Mouse (Mus musculus) MEL (cell line): ENCODE results near the gene Zfp553.

Experiments
- CTCF ChIP-seq, 3 experiments: IDR thresholded peaks in 2 of 3; conservative IDR thresholded peaks in 1 of 3; 2 replicates each; pipeline ENCODE4 v1.5.1; 2011 to 2012; ENCODE audit warnings: low read length in 3 of 3, low read depth in 2 of 3, mild to moderate bottlenecking in 2 of 3, improper control_type of control experiment in 1 of 3, inconsistent platforms in 1 of 3, mixed read lengths in 1 of 3, moderate library complexity in 1 of 3; ENCODE audit not compliant: control insufficient read depth in 1 of 3, insufficient read depth in 1 of 3, poor library complexity in 1 of 3, severe bottlenecking in 1 of 3
- GABPA ChIP-seq: IDR thresholded peaks from 2 replicates; pipeline ENCODE4 v1.6.1; 2012; ENCODE audit warnings: low read depth, mild to moderate bottlenecking, inconsistent platforms, low read length, improper control_type of control experiment, moderate library complexity
- GATA1 ChIP-seq: IDR thresholded peaks from 2 replicates; pipeline ENCODE4 v1.6.1; 2011; ENCODE audit warnings: low read depth, low read length, improper control_type of control experiment
- HCFC1 ChIP-seq: IDR thresholded peaks from 2 replicates; pipeline ENCODE4 v1.6.1; 2012; ENCODE audit warnings: low read depth, mild to moderate bottlenecking, inconsistent platforms, low read length, improper control_type of control experiment, moderate library complexity
- MAFK ChIP-seq: IDR thresholded peaks from 2 replicates; pipeline ENCODE4 v1.6.1; 2011; ENCODE audit warnings: low read depth, mild to moderate bottlenecking, low read length, improper control_type of control experiment, borderline replicate concordance
- POLR2A ChIP-seq, 2 experiments: IDR thresholded peaks; 2 replicates each; pipeline ENCODE4 v1.6.1; 2011 to 2012; ENCODE audit warnings: low read length in 2 of 2, mild to moderate bottlenecking in 2 of 2, control low read depth in 1 of 2, improper control_type of control experiment in 1 of 2, low read depth in 1 of 2, moderate library complexity in 1 of 2; ENCODE audit not compliant: control insufficient read depth in 1 of 2, insufficient read depth in 1 of 2, poor library complexity in 1 of 2
- TCF12 ChIP-seq: IDR thresholded peaks from 2 replicates; pipeline ENCODE4 v1.6.1; 2014; ENCODE audit warnings: low read depth, mild to moderate bottlenecking, inconsistent platforms, low read length, improper control_type of control experiment, moderate library complexity
- UBTF ChIP-seq: IDR thresholded peaks from 2 replicates; pipeline ENCODE4 v1.6.1; 2012; ENCODE audit warnings: low read depth, mild to moderate bottlenecking, inconsistent platforms, low read length, improper control_type of control experiment, moderate library complexity, borderline replicate concordance; ENCODE audit not compliant: insufficient read depth
- ZKSCAN1 ChIP-seq: IDR thresholded peaks from 2 replicates; pipeline ENCODE4 v1.6.1; 2012; ENCODE audit warnings: low read depth, mild to moderate bottlenecking, inconsistent platforms, low read length, improper control_type of control experiment, moderate library complexity

DNA sequence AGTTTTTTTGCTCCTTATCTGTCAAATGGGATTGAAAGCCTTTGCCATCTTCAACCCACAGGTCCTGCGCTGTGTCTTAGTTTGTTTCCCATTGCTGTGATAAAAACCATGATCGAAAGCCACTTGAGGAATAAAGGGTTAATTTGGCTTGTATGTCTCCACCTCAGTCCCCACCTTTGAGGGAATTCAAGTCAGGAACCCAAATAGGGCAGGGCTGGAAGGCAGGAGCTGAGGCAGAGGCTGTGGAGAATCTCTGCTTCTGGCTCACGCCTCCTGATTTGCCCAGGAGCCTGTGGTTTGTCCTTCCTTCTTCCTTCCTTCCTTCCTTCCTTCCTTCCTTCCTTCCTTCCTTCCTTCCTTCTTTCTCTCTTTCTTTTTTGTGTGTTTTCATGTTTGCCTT is 9.8 kb upstream of the Zfp553 start:
- no peak for TF ChIP-seq GABPA
- no peak for TF ChIP-seq POLR2A (IDR thresholded peaks at IDR 0.05; ENCODE audit: control insufficient read depth in 1 of 2, insufficient read depth in 1 of 2, low read depth in 1 of 2, low read length in 2 of 2, poor library complexity in 1 of 2)
- no peak for TF ChIP-seq HCFC1
- no peak for TF ChIP-seq TCF12
- TF ChIP-seq CTCF (IDR thresholded peaks at IDR 0.05 in 2 of 3, conservative IDR thresholded peaks at IDR 0.05 in 1 of 3; ENCODE audit: control insufficient read depth in 1 of 3, insufficient read depth in 1 of 3, low read depth in 2 of 3, low read length in 3 of 3, poor library complexity in 1 of 3, severe bottlenecking in 1 of 3), result no peak
- TF ChIP-seq GATA1, result no peak
- TF ChIP-seq MAFK, result no peak
- TF ChIP-seq ZKSCAN1, result no peak
- no peak for TF ChIP-seq UBTF
